Mouse (Mus musculus) stomach, postnatal 0 days (tissue): ENCODE data around the gene Urad.

ENCODE experiments used
- CTCF ChIP-seq: IDR thresholded peaks from 2 replicates; pipeline ENCODE4 v1.5.1; 2016; ENCODE audit warnings: antibody characterized with exemption, low read depth, mild to moderate bottlenecking, moderate library complexity
- EP300 ChIP-seq: optimal IDR thresholded peaks from 2 replicates; pipeline ENCODE3; 2016; ENCODE audit warnings: antibody characterized with exemption

- TF ChIP-seq CTCF (no peak), EP300 (no peak)
Measured at GRCm38 (mm10) chr5:147269371-147269770, 52.9 kb downstream of the Urad start.
